Mouse (Mus musculus): ENCODE measurements around the gene Krt80.

- no peak for TF ChIP-seq CTCF (IDR thresholded peaks at IDR 0.05; ENCODE audit: low read depth, low read length)
- no peak for TF ChIP-seq POLR2A (IDR thresholded peaks at IDR 0.05; ENCODE audit: insufficient read depth, low read length)
Measured at GRCm38 (mm10) chr15:101300128-101300527, 69.8 kb downstream of the Krt80 start.
